Mouse (Mus musculus) liver, embryonic 14.5 days (tissue): ENCODE measurements around the gene Mvp. TPM values are rescaled to one million over a fixed set of nuclear protein-coding genes. Genes with fewer than 3 reads are reported as not detected.

ENCODE experiments used
- ATAC-seq: fragments of 200-750 bp; cut with Nextera tagmentation; 2 replicates; pipeline ENCODE4 v1.8.0; 2017; ENCODE audit warnings: moderate number of reproducible peaks, mild to moderate bottlenecking, moderate library complexity; ENCODE audit not compliant: insufficient read depth
- DNase-seq, 3 experiments: peaks; one replicate each; pipeline ENCODE4 v3.0.0-alpha.2; 2012 to 2013; ENCODE audit warnings: low read depth in 3 of 3, low spot score in 3 of 3
- H3K27ac ChIP-seq: fragments of 300-500 bp; sonication (generic); 2 replicates; pipeline ENCODE4 v1.5.1; 2014; ENCODE audit warnings: moderate library complexity, mild to moderate bottlenecking, control low read depth, inconsistent platforms
- H3K27me3 ChIP-seq: fragments of 300-500 bp; sonication (generic); 2 replicates; pipeline ENCODE4 v1.6.1; 2014; ENCODE audit warnings: mild to moderate bottlenecking, low read length, moderate library complexity; ENCODE audit not compliant: control insufficient read depth, insufficient read depth
- H3K36me3 ChIP-seq: fragments of 300-500 bp; sonication (generic); replicated peaks from 2 replicates; pipeline ENCODE4 v1.6.1; 2014; ENCODE audit warnings: low read depth; ENCODE audit not compliant: control insufficient read depth, insufficient read depth
- H3K4me1 ChIP-seq, 2 experiments: fragments of 200-500 bp in 1 of 2; fragments of 300-500 bp in 1 of 2; sonication (generic) in 1 of 2; replicated peaks; 2 replicates each; pipeline ENCODE4 v1.6.1; 2012 to 2014; ENCODE audit warnings: antibody characterized with exemption in 1 of 2, inconsistent platforms in 1 of 2, low read length in 1 of 2; ENCODE audit not compliant: control insufficient read depth in 2 of 2, insufficient read depth in 2 of 2
- H3K4me2 ChIP-seq: fragments of 300-500 bp; sonication (generic); 2 replicates; pipeline ENCODE4 v1.6.1; 2014; ENCODE audit warnings: low read depth, mild to moderate bottlenecking, control low read depth, moderate library complexity
- H3K4me3 ChIP-seq, 2 experiments: fragments of 200-500 bp in 1 of 2; fragments of 300-500 bp in 1 of 2; sonication (generic) in 1 of 2; 2 replicates each; pipeline ENCODE4 v1.5.1; 2012 to 2014; ENCODE audit warnings: low read depth in 2 of 2, low read length in 2 of 2, mild to moderate bottlenecking in 2 of 2, control low read depth in 1 of 2, inconsistent platforms in 1 of 2, moderate library complexity in 1 of 2; ENCODE audit not compliant: insufficient read depth in 1 of 2
- H3K9ac ChIP-seq: fragments of 300-500 bp; sonication (generic); replicated peaks from 2 replicates; pipeline ENCODE4 v1.6.1; 2014; ENCODE audit warnings: mild to moderate bottlenecking, control low read depth, moderate library complexity
- H3K9me3 ChIP-seq: fragments of 300-500 bp; sonication (generic); 2 replicates; pipeline ENCODE4 v1.6.1; 2016; ENCODE audit warnings: low read length, mixed read lengths; ENCODE audit not compliant: control insufficient read depth
- CTCF ChIP-seq: IDR thresholded peaks from 2 replicates; pipeline ENCODE4 v1.5.1; 2016; ENCODE audit warnings: antibody characterized with exemption, low read depth, control low read depth
- EP300 ChIP-seq: IDR thresholded peaks from 2 replicates; pipeline ENCODE4 v1.6.1; 2016; ENCODE audit warnings: antibody characterized with exemption, low read depth
- WGBS: fragments of 180-500 bp; shearing (Covaris S2); extraction: QIAGEN DNeasy Blood & Tissue Kit; methylation state at CpG from one replicate; pipeline ENCODE4 v1.1.7; 2014; ENCODE audit not compliant: insufficient replicate concordance; 5-methylcytosine and 5-hydroxymethylcytosine counted together
- polyA plus RNA-seq, 2 experiments: library from polyadenylated mRNA; depleted of rRNA in 1 of 2; stranded (reverse) in 1 of 2; unstranded in 1 of 2; fragments of >200 nt; fragmentation: Nextera tagmentation in 1 of 2; extraction: Ambion mirVana in 1 of 2; gene quantifications; 2 replicates each; pipeline versions ENCODE4 v1.2.1 to v1.2.3; 2012 to 2014

Gene Mvp
- polyA plus RNA-seq, 2 experiments: 4.5 to 5.5 TPM

- Histone ChIP-seq H3K4me3 (peak overlapping the region; percentile 48 to 95), H3K9me3 (no peaks in the 10 kb centered on the region), H3K36me3 (peaks cover 73% of the 10 kb centered on the region), H3K27me3 (no peaks in the 10 kb centered on the region), H3K27ac (peak overlapping the region; percentile 89), H3K9ac (peak overlapping the region; percentile 96), H3K4me1 (peaks cover 30 to 35% of the 10 kb centered on the region in 2 experiments), H3K4me2 (peak overlapping the region; percentile 76)
- no peak for ATAC-seq
- DNase-seq: no peak
- 64% methylated on average over 8 of the region's 8 CpGs for WGBS
- no peak; the same call in 1 of the 2 replicates for TF ChIP-seq CTCF
These were observed 13.5 kb upstream of the Mvp start for GRCm38 (mm10) chr7:127027885-127028284.

GRCm38 (mm10) chr7:127026984-127027726, 12.7 kb upstream of the Mvp start, which contains the start of gene Maz:
Gene Maz, minus strand, starts transcription at chr7:127027037.
- Histone ChIP-seq H3K27me3 (no peaks in the 10 kb centered on the region), H3K9ac (peak within 1 kb of the TSS; percentile 96), H3K36me3 (peaks cover 73% of the 10 kb centered on the region), H3K4me3 (peak within 1 kb of the TSS; percentile 66 to 95), H3K4me2 (peak within 1 kb of the TSS; percentile 76), H3K27ac (peak within 1 kb of the TSS; percentile 89), H3K9me3 (no peaks in the 10 kb centered on the region), H3K4me1 (peaks cover 35 to 36% of the 10 kb centered on the region in 2 experiments)
- TF ChIP-seq CTCF: no peak
- TF ChIP-seq EP300: peak; percentile 61
- peak; percentile 78 for ATAC-seq
- 1% methylated on average over 44 of the region's 63 CpGs for WGBS
- peak; percentile 97 to 98 (median 97) for DNase-seq

- H3K4me1 ChIP-seq: peaks cover 38 to 40% of the 10 kb centered on the region in 2 experiments
- ATAC-seq: peak; percentile 46
These were observed 12.2 kb upstream of the Mvp start for GRCm38 (mm10) chr7:127026616-127026983.

DNA sequence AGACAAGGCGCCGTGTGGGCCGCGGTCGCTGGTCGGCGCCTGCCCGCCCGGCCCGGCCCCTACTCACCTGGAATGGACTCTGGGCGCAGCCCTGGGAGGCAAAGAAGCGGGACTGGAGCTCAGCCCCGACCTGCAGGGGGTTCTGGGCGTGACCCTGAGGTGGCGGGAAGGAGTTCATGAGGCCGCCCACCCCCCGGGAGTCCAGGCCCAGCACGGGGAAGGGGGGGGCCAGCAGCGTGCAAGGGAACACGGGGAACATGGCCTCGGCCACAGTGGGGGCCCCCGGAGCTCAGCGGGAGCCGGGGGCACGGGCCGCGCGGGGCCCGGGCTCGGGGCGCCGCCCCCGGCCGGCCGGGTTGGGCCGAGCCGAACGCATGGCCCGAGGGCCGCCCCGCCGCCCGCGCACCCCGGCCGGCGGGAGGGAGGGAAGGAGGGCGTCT, 11.8 kb upstream of the Mvp start:
- no peaks in the 10 kb centered on the region for H3K27me3 ChIP-seq
- peak in 1 of 3 experiments; percentile 44 for DNase-seq
- WGBS: 0% methylated on average over 29 of the region's 48 CpGs
- peaks cover 38 to 40% of the 10 kb centered on the region in 2 experiments for H3K4me1 ChIP-seq
- H3K4me2 ChIP-seq: peak overlapping the region; percentile 76
- H3K9ac ChIP-seq: peak overlapping the region; percentile 96
- H3K4me3 ChIP-seq: peak overlapping the region; percentile 66 to 95
- peak overlapping the region; percentile 89 for H3K27ac ChIP-seq
- peak; percentile 42 for ATAC-seq
- H3K9me3 ChIP-seq: no peaks in the 10 kb centered on the region
- H3K36me3 ChIP-seq: peaks cover 65% of the 10 kb centered on the region
- TF ChIP-seq EP300 (no peak), CTCF (peak; percentile 12; the same call in 1 of the 2 replicates)

More at GRCm38 (mm10) chr7:127026616-127026983, 12.2 kb upstream of the Mvp start:
- Histone ChIP-seq H3K36me3 (peaks cover 69% of the 10 kb centered on the region), H3K27ac (peak overlapping the region; percentile 89), H3K27me3 (no peaks in the 10 kb centered on the region), H3K4me2 (peak overlapping the region; percentile 76), H3K9me3 (no peaks in the 10 kb centered on the region), H3K4me3 (peak overlapping the region; percentile 66 to 95), H3K9ac (peak overlapping the region; percentile 96)
- no peak for TF ChIP-seq EP300
- no peak for TF ChIP-seq CTCF
- peak; percentile 68 to 71 (median 69) for DNase-seq
- WGBS: 0% methylated on average over 28 of the region's 48 CpGs

DNA sequence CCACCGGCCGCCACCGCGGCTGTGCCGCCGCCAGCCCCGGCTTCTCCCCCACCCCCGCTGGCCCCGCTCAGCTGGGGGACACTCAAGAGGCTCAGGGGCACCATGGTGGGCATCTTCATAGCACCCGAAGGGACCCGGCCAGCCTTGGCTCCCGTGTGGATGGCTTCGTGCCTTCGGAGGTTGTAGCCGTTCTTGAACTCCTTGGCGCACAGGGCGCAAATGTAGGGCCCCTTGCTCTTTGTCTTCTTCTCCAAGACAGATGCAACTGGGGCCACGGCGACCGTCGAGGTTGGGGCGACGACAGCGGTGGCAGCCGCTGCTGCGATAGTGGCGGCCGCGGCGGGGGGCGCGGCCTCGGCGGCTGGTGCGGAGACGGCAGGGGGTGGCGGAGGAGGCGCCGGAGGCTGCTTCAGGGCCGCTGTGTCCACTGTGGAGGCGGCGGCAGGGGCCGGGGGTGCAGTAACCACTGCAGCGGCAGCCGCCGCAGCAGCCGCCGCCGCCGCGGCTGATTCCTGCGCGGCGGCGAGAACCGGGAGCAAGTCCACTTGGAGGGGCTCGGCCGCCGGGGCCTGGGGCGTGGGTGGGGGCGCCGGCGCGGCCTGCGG, 11.2 kb upstream of the Mvp start:
- H3K27me3 ChIP-seq: no peaks in the 10 kb centered on the region
- peak overlapping the region; percentile 89 for H3K27ac ChIP-seq
- H3K4me1 ChIP-seq: peaks cover 34 to 38% of the 10 kb centered on the region in 2 experiments
- under 1% methylated on average over 61 of the region's 65 CpGs for WGBS
- H3K9me3 ChIP-seq: no peaks in the 10 kb centered on the region
- H3K36me3 ChIP-seq: peaks cover 59% of the 10 kb centered on the region
- ATAC-seq: 0 out of 2 replicates have a peak, but pooled peaks have one; percentile 1
- peak overlapping the region; percentile 76 for H3K4me2 ChIP-seq
- no peak for DNase-seq
- peak overlapping the region; percentile 96 for H3K9ac ChIP-seq
- TF ChIP-seq CTCF (no peak), EP300 (no peak)
- H3K4me3 ChIP-seq: peak overlapping the region; percentile 66 to 95
